Mouse (Mus musculus) E14TG2a.4 (cell line): ENCODE measurements at regions not wholly inside any gene's neighbourhood (a gene's known extent, or its start where the extent isn't known, plus 50 kb on each side); places are given as distances from the start of the nearest gene placed in this dataset.
"Not testable (repeated sequence)": the region's sequence is repeated elsewhere in the genome, so short reads cannot be mapped to it uniquely, and the experiment has no call there.

ENCODE experiments used
- H3K27me3 ChIP-seq: 2 replicates; pipeline ENCODE4 v1.6.1; 2014; ENCODE audit warnings: low read length, control low read depth; ENCODE audit not compliant: insufficient read depth
- H3K36me3 ChIP-seq: 2 replicates; pipeline ENCODE4 v1.6.1; 2014; ENCODE audit warnings: low read length, control low read depth; ENCODE audit not compliant: insufficient read depth
- H3K4me1 ChIP-seq: replicated peaks from 2 replicates; pipeline ENCODE4 v1.6.1; 2014; ENCODE audit warnings: low read depth, low read length, control low read depth
- H3K4me3 ChIP-seq: replicated peaks from 2 replicates; pipeline ENCODE4 v1.5.1; 2014; ENCODE audit warnings: mild to moderate bottlenecking, low read length
- H3K9me3 ChIP-seq: 2 replicates; pipeline ENCODE4 v1.6.1; 2014; ENCODE audit warnings: low read length, control low read depth
- CTCF ChIP-seq: conservative IDR thresholded peaks from 2 replicates; pipeline ENCODE4 v1.5.1; 2014; ENCODE audit warnings: low read length
- NANOG ChIP-seq: IDR thresholded peaks from 2 replicates; pipeline ENCODE4 v1.6.1; 2014; ENCODE audit warnings: borderline replicate concordance, low read length, mixed read lengths
- POU5F1 ChIP-seq: IDR thresholded peaks from 2 replicates; pipeline ENCODE4 v1.6.1; 2014; ENCODE audit warnings: low read length, borderline replicate concordance

DNA sequence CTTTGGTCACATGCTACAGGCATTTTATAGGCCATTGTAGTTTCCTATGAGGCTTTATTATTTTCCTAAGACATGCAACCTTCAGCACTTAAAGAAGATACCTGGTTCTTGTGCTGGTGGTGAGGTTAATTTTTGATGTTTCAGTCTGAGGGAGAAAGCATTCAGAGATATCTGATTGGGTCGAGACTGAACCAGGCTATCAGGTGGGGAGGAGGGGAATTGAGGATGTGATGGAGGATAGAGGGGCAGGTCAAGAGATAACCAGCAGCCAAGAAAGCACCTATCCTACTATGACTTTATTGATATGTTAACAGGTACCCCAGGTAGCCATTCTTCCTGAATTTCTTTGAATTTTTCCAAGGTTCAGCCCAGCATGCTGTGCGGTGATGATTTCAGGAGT lies 74.1 kb upstream of the Zfp988 start:
- H3K36me3 ChIP-seq = peaks cover 41% of the 10 kb centered on the region
- H3K4me1 ChIP-seq = peaks cover 25% of the 10 kb centered on the region
- H3K9me3 ChIP-seq, H3K27me3 ChIP-seq: not testable (repeated sequence)
- H3K4me3 ChIP-seq = peak overlapping the region; percentile 63

DNA sequence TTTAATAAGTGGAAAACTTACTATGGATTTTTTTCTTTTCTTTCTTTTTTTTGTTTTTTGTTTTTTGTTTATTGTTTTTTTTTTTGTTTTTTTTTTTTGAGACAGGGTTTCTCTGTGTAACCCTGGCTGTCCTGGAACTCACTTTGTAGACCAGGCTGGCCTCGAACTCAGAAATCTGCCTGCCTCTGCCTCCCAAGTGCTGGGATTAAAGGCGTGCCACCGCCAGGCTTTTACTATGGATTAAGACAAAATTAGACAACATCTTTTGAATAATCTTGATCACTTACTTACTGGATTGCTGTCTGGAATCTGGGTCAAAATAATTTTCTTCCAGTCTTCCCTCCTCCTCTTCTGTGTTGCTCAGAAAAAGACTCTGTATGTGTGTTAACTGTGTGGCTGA lies 73.7 kb upstream of the Zfp988 start:
- Histone ChIP-seq H3K36me3 (peaks cover 45% of the 10 kb centered on the region), H3K4me3 (peak overlapping the region; percentile 49), H3K4me1 (peaks cover 25% of the 10 kb centered on the region)
- not testable (repeated sequence) for H3K9me3 ChIP-seq, H3K27me3 ChIP-seq

DNA sequence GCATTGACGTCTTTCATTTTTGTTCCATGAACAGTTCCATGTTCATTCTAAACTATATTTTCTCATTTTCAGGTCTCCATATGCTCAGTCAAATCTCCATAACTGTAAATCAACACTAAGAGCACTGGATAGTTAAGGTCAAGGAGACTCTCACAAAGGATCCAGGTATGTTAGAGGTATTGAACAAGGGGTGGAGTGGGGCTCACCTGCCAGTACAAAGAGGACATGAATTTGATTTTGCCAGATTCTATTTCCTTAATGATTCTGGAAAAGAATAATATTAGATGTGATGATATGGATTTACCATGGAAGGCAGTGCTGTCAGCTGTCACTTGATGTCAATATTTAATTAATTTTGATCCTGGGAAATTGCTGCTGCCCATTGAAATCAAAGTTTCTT lies 73.2 kb upstream of the Zfp988 start:
- H3K9me3 ChIP-seq, H3K27me3 ChIP-seq: not testable (repeated sequence)
- Histone ChIP-seq H3K4me1 (peaks cover 25% of the 10 kb centered on the region), H3K4me3 (peak overlapping the region; percentile 49), H3K36me3 (peaks cover 49% of the 10 kb centered on the region)

DNA sequence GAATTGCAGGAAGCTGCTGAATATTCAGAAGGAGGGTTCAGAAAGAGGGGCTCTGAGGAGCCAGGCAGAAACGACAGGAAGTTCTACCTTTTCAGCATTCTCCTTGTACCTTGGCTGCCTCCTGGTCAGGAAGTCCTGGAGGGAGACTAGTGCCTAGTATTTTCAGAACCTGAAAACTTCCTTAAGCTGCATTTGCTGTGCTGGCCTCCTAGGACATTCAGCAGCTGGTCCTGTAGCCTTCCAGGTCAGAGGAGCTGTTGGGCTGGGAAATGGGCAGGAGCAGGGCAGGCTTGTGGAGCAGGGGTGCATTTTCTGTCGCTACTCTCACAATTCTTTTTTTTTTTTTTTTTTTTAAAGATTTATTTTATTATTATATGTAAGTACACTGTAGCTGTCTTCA lies 71.2 kb upstream of the Zfp988 start:
- not testable (repeated sequence) for H3K9me3 ChIP-seq

DNA sequence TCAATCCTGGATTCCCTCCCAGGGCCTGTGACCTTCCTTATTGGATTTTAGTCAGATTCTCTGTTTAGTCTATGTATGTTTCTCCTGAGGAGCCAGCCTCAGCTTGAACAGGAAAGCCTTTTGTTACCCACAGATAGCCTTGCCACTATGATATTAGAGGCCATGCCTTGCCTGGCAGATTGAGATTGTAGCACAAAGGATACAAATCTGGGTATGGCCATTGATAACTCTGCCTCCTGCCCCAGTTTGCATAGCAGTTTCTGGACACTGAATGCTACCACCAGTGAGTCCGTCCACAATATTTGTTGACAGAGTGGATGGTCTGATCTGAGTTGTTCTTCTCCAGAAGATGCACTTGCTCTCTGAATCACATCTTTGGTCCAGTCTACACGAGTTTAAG lies 70.0 kb upstream of the Zfp988 start:
- H3K4me3 ChIP-seq, H3K27me3 ChIP-seq: not testable (repeated sequence)
- peaks cover 25% of the 10 kb centered on the region for H3K4me1 ChIP-seq
- H3K9me3 ChIP-seq = peaks cover 11% of the 10 kb centered on the region; the same call in 1 of the 2 replicates
- peaks cover 71% of the 10 kb centered on the region for H3K36me3 ChIP-seq

More for the DNA sequence above, 71.2 kb upstream of the Zfp988 start:
- peaks cover 64% of the 10 kb centered on the region for H3K36me3 ChIP-seq
- H3K4me1 ChIP-seq = peaks cover 25% of the 10 kb centered on the region
- not testable (repeated sequence) for H3K27me3 ChIP-seq
- H3K4me3 ChIP-seq = 0 out of 2 replicates have a peak overlapping the region, but pooled peaks have one; percentile 21

DNA sequence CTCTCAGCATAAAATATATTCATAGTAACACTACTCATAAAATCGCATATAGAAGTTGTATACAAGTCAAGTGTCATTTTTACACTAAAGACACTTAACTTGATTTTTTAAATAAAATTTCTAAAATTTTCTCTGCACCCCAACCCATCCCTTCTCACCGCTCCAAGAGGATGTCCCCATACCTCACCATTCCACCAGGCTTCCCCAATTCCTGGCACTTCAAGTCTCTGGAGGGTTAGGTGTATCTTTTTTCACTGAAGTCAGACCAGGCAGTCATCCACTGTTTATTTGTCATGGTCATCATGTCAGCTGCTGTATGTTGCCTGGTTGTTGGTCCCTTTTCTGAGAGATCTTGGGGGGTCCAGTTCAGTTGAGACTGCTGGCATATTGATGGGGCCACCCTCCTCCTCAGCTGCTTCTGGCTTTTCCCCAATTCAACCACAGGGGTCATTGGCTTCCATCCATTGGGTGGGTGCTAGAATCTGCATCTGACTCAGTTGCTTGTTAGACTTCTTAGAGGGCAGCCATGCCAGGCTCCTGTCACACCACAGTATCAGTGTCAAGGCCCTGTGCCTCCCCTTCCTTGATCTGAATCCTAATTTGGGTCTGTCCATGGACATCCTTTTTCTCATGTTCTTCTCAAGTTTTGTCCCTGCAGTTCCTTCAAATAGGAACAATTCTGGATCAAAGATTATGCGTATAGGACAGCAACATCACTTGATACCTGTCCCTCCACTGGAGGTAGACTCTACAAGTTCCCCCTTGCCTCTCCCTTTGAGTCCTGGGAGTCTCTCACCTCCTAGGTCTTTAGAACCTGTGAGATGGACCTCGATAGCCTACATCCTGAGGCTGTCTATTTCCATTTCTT lies 63.9 kb upstream of the Zfp988 start:
- Histone ChIP-seq H3K9me3 (peaks cover 30% of the 10 kb centered on the region), H3K36me3 (peaks cover 40% of the 10 kb centered on the region)
- H3K4me3 ChIP-seq, H3K27me3 ChIP-seq, H3K4me1 ChIP-seq: not testable (repeated sequence)

DNA sequence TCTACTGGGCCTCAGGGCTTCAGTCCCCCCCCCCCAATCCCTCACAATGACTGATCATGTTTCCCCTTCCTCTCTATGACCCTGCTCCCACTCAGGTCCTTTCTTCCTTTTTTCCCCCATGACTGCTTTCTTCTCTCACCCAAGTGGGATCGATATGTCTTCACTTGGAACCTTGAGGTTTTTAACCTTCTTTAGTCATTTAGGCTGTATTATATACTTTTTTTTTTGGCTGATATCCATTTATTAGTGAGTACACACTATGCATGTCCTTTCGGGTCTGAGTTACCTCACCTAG lies 63.3 kb upstream of the Zfp988 start:
- H3K4me3 ChIP-seq = no peak overlapping the region
- TF ChIP-seq CTCF = no peak
- no peak for TF ChIP-seq POU5F1
- TF ChIP-seq NANOG = no peak
- H3K4me1 ChIP-seq = no peaks in the 10 kb centered on the region
- H3K9me3 ChIP-seq = peaks cover 33% of the 10 kb centered on the region
- peaks cover 35% of the 10 kb centered on the region for H3K36me3 ChIP-seq
- no peaks in the 10 kb centered on the region for H3K27me3 ChIP-seq

DNA sequence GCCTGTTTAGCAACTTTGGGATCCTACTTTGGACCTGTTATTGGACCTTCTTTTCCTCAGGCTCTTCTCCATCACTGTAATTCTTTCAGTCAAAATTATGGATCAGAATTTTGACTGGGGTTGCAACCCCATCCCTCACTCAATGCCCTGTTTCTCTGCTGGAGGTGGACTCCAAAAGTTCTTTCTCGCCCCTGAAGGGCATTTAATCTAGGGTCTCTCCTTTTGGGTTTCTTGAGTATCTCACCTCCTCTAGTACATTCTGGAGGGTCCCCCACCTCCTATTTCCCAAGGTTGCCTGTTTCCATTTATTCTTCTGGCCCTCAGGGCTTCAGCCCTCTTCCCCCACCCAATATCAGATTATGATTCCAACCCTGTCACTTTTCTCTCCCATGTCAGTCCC lies 56.9 kb upstream of the Zfp988 start:
- H3K9me3 ChIP-seq = peaks cover 26% of the 10 kb centered on the region
- not testable (repeated sequence) for H3K27me3 ChIP-seq, H3K36me3 ChIP-seq, H3K4me3 ChIP-seq, H3K4me1 ChIP-seq
